Comparison of ENCODE assay signal across 9 mouse cellular contexts in genomic region chr9:35163011-35163690, GRCm38 (mm10). TPM values are rescaled to one million over a fixed set of nuclear protein-coding genes. Genes with fewer than 3 reads are reported as not detected.
DNase-seq lines count a peak whose midpoint lies in the region; ATAC-seq and TF ChIP-seq lines count a peak whose summit lies in the region.
"Had no signal": no experiment of that assay in that cellular context is flagged by ENCODE, and none has a peak within 500 bp of the region (broad histone marks: within the 10 kb centered on the region; RNA-seq: fewer than 3 reads in every experiment).

No protein-coding gene starts in this region.

- ATAC-seq in liver, embryonic 12.5 days: no peak
- ATAC-seq in liver, embryonic 11.5 days (replicated peaks; ENCODE audit: low FRiP score): no peak

- H3K27me3 ChIP-seq in liver, embryonic 12.5 days (replicated peaks): no peaks in the 10 kb centered on the region
- H3K27me3 ChIP-seq in liver, embryonic 11.5 days (replicated peaks; ENCODE audit: control insufficient read depth, insufficient read depth, low read length): no peaks in the 10 kb centered on the region
- H3K27me3 ChIP-seq: limb, embryonic 12.5 days had no signal

- H3K36me3 ChIP-seq in liver, embryonic 12.5 days: peaks cover 30% of the 10 kb centered on the region
- H3K36me3 ChIP-seq in liver, embryonic 11.5 days (ENCODE audit: control insufficient read depth, insufficient read depth, low read length): peaks cover 3% of the 10 kb centered on the region; the same call in 1 of the 2 replicates

- H3K4me3 ChIP-seq in liver, embryonic 12.5 days: no peak overlapping the region
- H3K4me3 ChIP-seq in liver, embryonic 11.5 days (ENCODE audit: low read depth, low read length): no peak overlapping the region
- peak overlapping the region; percentile 7 for H3K4me3 ChIP-seq in lung, adult 2 months (replicated peaks; ENCODE audit: extremely low read depth, low read depth, low read length)
- H3K4me3 ChIP-seq: limb, embryonic 12.5 days had no signal

- TF ChIP-seq POLR2A in lung, adult 2 months (IDR thresholded peaks at IDR 0.05; ENCODE audit: borderline replicate concordance, extremely low read depth, low read depth, low read length): no peak

- H3K4me1 ChIP-seq in liver, embryonic 12.5 days: peaks cover 10% of the 10 kb centered on the region
- no peaks in the 10 kb centered on the region for H3K4me1 ChIP-seq in liver, embryonic 11.5 days (replicated peaks; ENCODE audit: control insufficient read depth, insufficient read depth, low read length)
- peaks cover 6% of the 10 kb centered on the region for H3K4me1 ChIP-seq in lung, adult 2 months (ENCODE audit: control insufficient read depth, insufficient read depth, low read length)
- H3K4me1 ChIP-seq: limb, embryonic 12.5 days had no signal

- 86% methylated on average over 11 of the region's 11 CpGs for WGBS in liver, embryonic 12.5 days (ENCODE audit: insufficient replicate concordance)
- WGBS in liver, embryonic 11.5 days: 89% methylated on average over 11 of the region's 11 CpGs
- 50% methylated on average over 11 of the region's 11 CpGs for WGBS in lung, adult 2 months

- no peak overlapping the region for H3K4me2 ChIP-seq in liver, embryonic 12.5 days
- no peak overlapping the region for H3K4me2 ChIP-seq in liver, embryonic 11.5 days
- H3K4me2 ChIP-seq: limb, embryonic 12.5 days had no signal

- no peak overlapping the region for H3K9ac ChIP-seq in liver, embryonic 12.5 days
- H3K9ac ChIP-seq in liver, embryonic 11.5 days (ENCODE audit: low read depth, low read length): no peak overlapping the region
- H3K9ac ChIP-seq: limb, embryonic 12.5 days had no signal

- TF ChIP-seq CTCF in lung, adult 2 months (IDR thresholded peaks at IDR 0.05; ENCODE audit: insufficient read depth, low read length): no peak

- H3K9me3 ChIP-seq in liver, embryonic 12.5 days (replicated peaks): no peaks in the 10 kb centered on the region
- H3K9me3 ChIP-seq in liver, embryonic 11.5 days (ENCODE audit: control insufficient read depth, low read length): no peaks in the 10 kb centered on the region
- H3K9me3 ChIP-seq: limb, embryonic 12.5 days had no signal

- peak; percentile 27 to 77 for DNase-seq in adrenal gland, adult (ENCODE audit: inconsistent age in 2 of 2, low spot score in 1 of 2)
- no peak for DNase-seq in adrenal gland, adult 18-20 months (ENCODE audit: low spot score in 2 of 2)
- DNase-seq in liver, embryonic 11.5 days (ENCODE audit: low spot score): no peak
- peak; percentile 75 to 85 for DNase-seq in cerebellum, postnatal 36 days
- peak; percentile 39 for DNase-seq in lung, adult 2 months
- DNase-seq in retina, postnatal 1 day: no peak
- no peak for DNase-seq in thymus, postnatal 10 days (ENCODE audit: low spot score in 2 of 2)

- H3K27ac ChIP-seq in liver, embryonic 12.5 days: 0 out of 2 replicates have a peak overlapping the region, but pooled peaks have one; percentile 10
- H3K27ac ChIP-seq in liver, embryonic 11.5 days (ENCODE audit: low read depth, low read length): no peak overlapping the region; the same call in 1 of the 2 replicates
- H3K27ac ChIP-seq: limb, embryonic 12.5 days had no signal

RNA-seq across cellular contexts. Expression of gene Dcps, which starts 12.7 kb away (rescaled TPM):
- 10 to 100 TPM; 19.4 to 20.6 TPM for total RNA-seq in adrenal gland, adult 18-20 months (2021)
- polyA plus RNA-seq in liver, embryonic 12.5 days (2016; fragmentation: Nextera tagmentation; extraction: Ambion mirVana): 65.9 and 66.0 TPM in 2 replicates
- polyA plus RNA-seq in liver, embryonic 11.5 days (2014; fragmentation: Nextera tagmentation; extraction: Ambion mirVana): 90.9 and 95.2 TPM in 2 replicates
- 27.7 and 31.2 TPM in 2 replicates for polyA plus RNA-seq in lung, adult 2 months (2012; rRNA removed)

RNA-seq across cellular contexts. Expression of gene Srpr, which starts 36.8 kb away (rescaled TPM):
- 100 to 1,000 TPM; 143 to 160 TPM for total RNA-seq in adrenal gland, adult 18-20 months (2021)
- 70.8 and 73.3 TPM in 2 replicates for polyA plus RNA-seq in liver, embryonic 12.5 days (2016; fragmentation: Nextera tagmentation; extraction: Ambion mirVana)
- 98.7 and 108 TPM in 2 replicates for polyA plus RNA-seq in liver, embryonic 11.5 days (2014; fragmentation: Nextera tagmentation; extraction: Ambion mirVana)
- 72.4 and 88.1 TPM in 2 replicates for polyA plus RNA-seq in lung, adult 2 months (2012; rRNA removed)

RNA-seq across cellular contexts. Expression of gene Tirap, which starts 36.9 kb away (rescaled TPM):
- total RNA-seq in adrenal gland, adult 18-20 months (2021): 1 to 10 TPM; 4.5 to 5.1 TPM
- polyA plus RNA-seq in liver, embryonic 12.5 days (2016; fragmentation: Nextera tagmentation; extraction: Ambion mirVana): 6.6 TPM in 2 replicates
- polyA plus RNA-seq in liver, embryonic 11.5 days (2014; fragmentation: Nextera tagmentation; extraction: Ambion mirVana): 10.5 and 11.0 TPM in 2 replicates
- polyA plus RNA-seq in lung, adult 2 months (2012; rRNA removed): 19.9 and 20.8 TPM in 2 replicates

RNA-seq across cellular contexts. Expression of gene St3gal4, which starts 44.1 kb away (rescaled TPM):
- 10 to 100 TPM; 19.1 to 26.3 TPM for total RNA-seq in adrenal gland, adult 18-20 months (2021)
- 27.9 and 30.1 TPM in 2 replicates for polyA plus RNA-seq in liver, embryonic 12.5 days (2016; fragmentation: Nextera tagmentation; extraction: Ambion mirVana)
- 34.8 and 40.1 TPM in 2 replicates for polyA plus RNA-seq in liver, embryonic 11.5 days (2014; fragmentation: Nextera tagmentation; extraction: Ambion mirVana)
- 18.2 and 18.4 TPM in 2 replicates for polyA plus RNA-seq in lung, adult 2 months (2012; rRNA removed)

RNA-seq across cellular contexts. Expression of gene Foxred1, which starts 47.7 kb away (rescaled TPM):
- total RNA-seq in adrenal gland, adult 18-20 months (2021): 10 to 100 TPM; 51.2 to 70.5 TPM
- 38.3 and 39.6 TPM in 2 replicates for polyA plus RNA-seq in liver, embryonic 12.5 days (2016; fragmentation: Nextera tagmentation; extraction: Ambion mirVana)
- polyA plus RNA-seq in liver, embryonic 11.5 days (2014; fragmentation: Nextera tagmentation; extraction: Ambion mirVana): 55.4 and 57.2 TPM in 2 replicates
- 12.4 and 18.3 TPM in 2 replicates for polyA plus RNA-seq in lung, adult 2 months (2012; rRNA removed)

Comparison
In these comparisons a context has a peak if more than half of its experiments do, and no peak if none do; other contexts are left out.
1. DNase-seq: peak in adrenal gland, adult (2 of 2), cerebellum, postnatal 36 days (2 of 2) and lung, adult 2 months (single experiment); none in adrenal gland, adult 18-20 months (0 of 2), liver, embryonic 11.5 days (single experiment), retina, postnatal 1 day (single experiment) and thymus, postnatal 10 days (0 of 2).